ENCODE assay signal across 13 mouse cellular contexts in genomic region chr2:120058818-120059217, GRCm38 (mm10). TPM values are rescaled to one million over a fixed set of nuclear protein-coding genes. Genes with fewer than 3 reads are reported as not detected.
"Had no signal": no experiment of that assay in that cellular context is flagged by ENCODE, and none has a peak within 500 bp of the region (broad histone marks: within the 10 kb centered on the region; RNA-seq: fewer than 3 reads in every experiment).

No protein-coding gene starts in this region.

- H3K4me1 ChIP-seq: limb, embryonic 13.5 days; megakaryocyte, embryonic 14.5 days; midbrain, embryonic 12.5 days; neural tube, embryonic 13.5 days had no signal

- DNase-seq: kidney, adult 18-20 months; kidney, postnatal 10 days; kidney, postnatal 4 days; lung, embryonic 14.5 days; right cerebral cortex, postnatal 25 days; thymus, postnatal 4 days had no signal

- H3K27ac ChIP-seq: layer of hippocampus, adult 2 months; limb, embryonic 13.5 days; liver, embryonic 14.5 days; macrophage; midbrain, embryonic 12.5 days; neural tube, embryonic 13.5 days had no signal

- H3K4me3 ChIP-seq: layer of hippocampus, adult 2 months; limb, embryonic 13.5 days; megakaryocyte, embryonic 14.5 days; midbrain, embryonic 12.5 days; neural tube, embryonic 13.5 days had no signal

RNA-seq across cellular contexts. Expression of gene Gm28042, which starts 31.5 kb away (rescaled TPM):
- polyA plus RNA-seq: macrophage had no signal
